Mouse (Mus musculus) hindbrain, embryonic 13.5 days (tissue): ENCODE measurements around the gene Hand2. TPM values are rescaled to one million over a fixed set of nuclear protein-coding genes. Genes with fewer than 3 reads are reported as not detected.

Experiments
- ATAC-seq: fragments of 200-750 bp; cut with Nextera tagmentation; 2 replicates; pipeline ENCODE4 v1.8.0; 2017; ENCODE audit warnings: moderate TSS enrichment; ENCODE audit not compliant: low FRiP score
- H3K27ac ChIP-seq: fragments of 300-500 bp; sonication (generic); 2 replicates; pipeline ENCODE4 v1.5.1; 2015; ENCODE audit warnings: inconsistent platforms, mild to moderate bottlenecking, moderate library complexity
- H3K27me3 ChIP-seq: fragments of 300-500 bp; sonication (generic); 2 replicates; pipeline ENCODE4 v1.6.1; 2015; ENCODE audit warnings: mild to moderate bottlenecking, inconsistent platforms
- H3K36me3 ChIP-seq: fragments of 300-500 bp; sonication (generic); 2 replicates; pipeline ENCODE4 v1.6.1; 2015; ENCODE audit warnings: mild to moderate bottlenecking, inconsistent platforms
- H3K4me1 ChIP-seq: fragments of 300-500 bp; sonication (generic); replicated peaks from 2 replicates; pipeline ENCODE4 v1.6.1; 2015; ENCODE audit warnings: inconsistent platforms
- H3K4me2 ChIP-seq: fragments of 300-500 bp; sonication (generic); 2 replicates; pipeline ENCODE4 v1.6.1; 2015; ENCODE audit warnings: inconsistent platforms, mild to moderate bottlenecking, moderate library complexity
- H3K4me3 ChIP-seq: fragments of 300-500 bp; sonication (generic); 2 replicates; pipeline ENCODE4 v1.5.1; 2015; ENCODE audit warnings: mild to moderate bottlenecking, inconsistent platforms
- H3K9ac ChIP-seq: fragments of 300-500 bp; sonication (generic); 2 replicates; pipeline ENCODE4 v1.6.1; 2015; ENCODE audit warnings: mild to moderate bottlenecking, inconsistent platforms
- H3K9me3 ChIP-seq: fragments of 300-500 bp; sonication (generic); 2 replicates; pipeline ENCODE4 v1.6.1; 2016; ENCODE audit warnings: inconsistent platforms
- WGBS: fragments of 180-500 bp; shearing (Covaris S2); methylation state at CpG from one replicate; pipeline ENCODE4 v1.1.7; 2015; 5-methylcytosine and 5-hydroxymethylcytosine counted together
- polyA plus RNA-seq: library from polyadenylated mRNA; unstranded; fragments of >200 nt; fragmentation: Nextera tagmentation; extraction: Ambion mirVana; gene quantifications from 2 replicates; pipeline ENCODE4 v1.2.1, GENCODE M21; 2015

Hand2 gene
- polyA plus RNA-seq, 1 experiment from 2014 or later, result not detected

DNA sequence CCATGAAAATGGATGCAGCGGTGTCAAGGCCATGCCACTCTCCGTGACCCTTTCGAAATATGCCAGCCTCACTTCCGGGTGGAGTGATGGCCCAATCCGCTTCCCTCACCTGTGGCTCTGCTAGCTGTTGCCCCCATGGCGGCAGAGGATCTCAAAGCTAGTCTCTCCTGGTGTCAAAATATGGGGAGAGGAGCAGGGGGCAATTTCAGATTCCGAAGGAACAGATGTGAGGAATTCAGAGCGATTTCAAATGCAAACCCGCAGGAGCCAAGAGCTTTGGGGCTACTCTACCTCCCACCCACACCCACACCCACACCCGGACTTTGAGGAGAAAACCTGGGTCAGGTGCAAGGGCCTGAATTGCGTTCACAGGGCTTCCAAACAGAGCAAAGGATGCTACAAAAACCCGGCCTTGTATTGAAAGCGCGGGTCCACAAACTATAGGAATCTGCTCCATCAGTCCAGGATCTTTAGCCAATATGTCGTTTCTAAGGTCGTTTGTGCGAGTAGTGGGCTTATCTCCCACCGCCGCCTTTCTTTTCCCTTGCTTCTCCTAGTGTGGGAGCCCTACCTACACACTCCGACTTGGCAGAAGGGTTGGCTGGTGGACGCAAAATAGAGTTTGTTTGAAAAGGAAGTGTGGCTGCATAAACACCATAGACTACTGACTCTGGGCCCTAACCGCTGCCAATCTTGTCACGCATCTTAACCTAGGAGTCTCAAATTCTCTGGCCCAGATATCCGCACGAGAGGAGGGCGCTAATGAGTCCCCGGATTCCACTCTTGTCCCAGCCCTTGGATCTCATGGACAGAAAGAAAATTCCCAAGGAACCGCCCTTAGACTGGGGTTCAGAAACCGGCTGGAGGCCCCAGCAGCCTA is 6.7 kb downstream of the Hand2 start:
- ATAC-seq, result no peak
- Histone ChIP-seq H3K27ac (no peak overlapping the region), H3K36me3 (no peaks in the 10 kb centered on the region), H3K27me3 (peaks cover 98% of the 10 kb centered on the region), H3K4me1 (peaks cover 5% of the 10 kb centered on the region), H3K4me3 (no peak overlapping the region), H3K4me2 (no peak overlapping the region), H3K9ac (no peak overlapping the region), H3K9me3 (no peaks in the 10 kb centered on the region)
- 1% methylated on average over 29 of the region's 29 CpGs for WGBS

DNA sequence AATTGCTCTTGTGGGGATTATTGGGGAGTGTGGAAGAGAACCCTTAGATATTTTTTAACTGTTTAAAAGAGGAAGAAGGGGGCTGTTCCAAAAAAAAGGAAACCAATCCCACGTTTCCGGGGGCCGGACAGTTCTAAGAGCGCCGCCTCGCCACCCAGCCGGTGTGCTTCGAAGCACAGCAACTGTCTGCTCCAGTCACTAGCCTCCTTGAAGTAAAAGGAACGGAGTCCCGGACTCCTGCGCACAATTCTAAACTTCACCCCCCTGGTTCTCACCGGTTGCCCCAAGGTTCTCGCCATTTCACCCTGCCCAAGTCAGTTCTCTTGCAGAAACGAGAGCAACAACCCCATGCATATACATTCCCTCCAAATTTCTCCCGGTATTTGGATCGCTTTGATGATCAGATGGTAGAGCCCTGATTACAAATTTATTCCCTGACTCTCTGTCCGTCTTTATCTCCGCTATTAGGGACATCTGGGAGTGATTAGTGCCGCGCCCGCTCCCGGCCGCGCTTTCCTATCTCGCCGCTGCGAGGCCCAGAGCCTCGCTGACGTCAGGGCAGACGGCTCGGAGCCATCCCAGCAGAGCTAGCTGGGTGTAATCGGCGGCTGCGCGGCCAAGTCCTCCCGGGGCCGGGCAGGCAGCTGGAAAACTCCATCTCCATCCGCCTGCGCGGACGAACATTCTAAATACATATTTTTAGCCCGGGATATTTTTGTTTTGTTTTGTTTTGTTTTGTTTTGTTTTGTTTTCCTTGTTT is 7.6 kb downstream of the Hand2 start:
- WGBS, result under 1% methylated on average over 42 of the region's 42 CpGs
- H3K4me1 ChIP-seq, result peaks cover 5% of the 10 kb centered on the region
- no peak overlapping the region for H3K27ac ChIP-seq
- no peak overlapping the region for H3K9ac ChIP-seq
- H3K4me3 ChIP-seq, result no peak overlapping the region
- peak; percentile 77 for ATAC-seq
- H3K4me2 ChIP-seq, result peak overlapping the region; percentile 20
- no peaks in the 10 kb centered on the region for H3K36me3 ChIP-seq
- no peaks in the 10 kb centered on the region for H3K9me3 ChIP-seq
- peaks cover 98% of the 10 kb centered on the region for H3K27me3 ChIP-seq

DNA sequence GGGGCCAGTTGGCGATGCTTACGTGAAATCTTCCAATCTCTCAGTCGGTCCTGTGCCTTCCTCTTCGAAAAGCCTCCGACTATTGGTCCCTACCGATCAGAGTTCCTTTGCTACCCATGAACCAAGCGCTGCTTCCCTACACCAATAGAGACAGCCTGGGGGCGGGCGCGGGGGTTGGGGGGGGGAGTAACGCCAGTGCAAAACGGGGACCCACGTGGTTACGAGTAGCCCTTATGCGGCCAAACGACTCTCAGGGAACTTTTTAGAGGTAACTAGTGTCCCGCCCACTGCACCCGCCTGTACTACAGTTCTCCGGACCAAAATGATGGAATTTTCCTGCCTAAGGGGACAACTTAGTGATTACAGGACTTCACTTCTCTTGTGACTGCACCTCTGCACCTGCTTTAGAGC is 8.2 kb downstream of the Hand2 start:
- H3K9me3 ChIP-seq, result no peaks in the 10 kb centered on the region
- H3K4me2 ChIP-seq, result peak overlapping the region; percentile 20; the same call in 1 of the 2 replicates
- H3K4me1 ChIP-seq, result peaks cover 8% of the 10 kb centered on the region
- peaks cover 98% of the 10 kb centered on the region for H3K27me3 ChIP-seq
- 1% methylated on average over 19 of the region's 19 CpGs for WGBS
- H3K36me3 ChIP-seq, result no peaks in the 10 kb centered on the region
- H3K27ac ChIP-seq, result no peak overlapping the region
- H3K9ac ChIP-seq, result no peak overlapping the region
- no peak overlapping the region for H3K4me3 ChIP-seq
- ATAC-seq, result no peak

DNA sequence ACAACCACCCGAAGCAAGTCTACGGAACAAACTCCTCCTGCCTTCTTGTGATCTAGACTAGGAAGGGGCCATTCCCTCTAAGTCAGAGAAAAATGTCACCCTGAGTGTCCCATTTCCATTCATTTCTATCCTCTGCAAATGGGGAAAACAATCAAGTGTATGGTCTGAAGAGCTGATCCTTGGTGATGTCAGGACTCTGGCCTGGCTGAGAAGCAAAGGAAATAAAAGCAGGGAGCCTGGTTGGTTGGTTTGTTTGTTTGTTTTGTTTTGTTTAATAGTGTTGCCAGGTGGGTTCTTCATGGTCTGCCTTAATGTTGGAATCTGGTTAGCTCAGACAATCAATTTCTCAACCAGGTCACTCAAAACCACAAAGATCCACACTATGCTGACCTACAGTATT is 9.3 kb downstream of the Hand2 start:
- Histone ChIP-seq H3K27me3 (peaks cover 100% of the 10 kb centered on the region), H3K4me2 (no peak overlapping the region), H3K36me3 (no peaks in the 10 kb centered on the region), H3K27ac (no peak overlapping the region), H3K9me3 (no peaks in the 10 kb centered on the region), H3K4me3 (no peak overlapping the region), H3K4me1 (peaks cover 9% of the 10 kb centered on the region), H3K9ac (no peak overlapping the region)
- WGBS, result 6% methylated on average over 2 of the region's 2 CpGs
- no peak for ATAC-seq

DNA sequence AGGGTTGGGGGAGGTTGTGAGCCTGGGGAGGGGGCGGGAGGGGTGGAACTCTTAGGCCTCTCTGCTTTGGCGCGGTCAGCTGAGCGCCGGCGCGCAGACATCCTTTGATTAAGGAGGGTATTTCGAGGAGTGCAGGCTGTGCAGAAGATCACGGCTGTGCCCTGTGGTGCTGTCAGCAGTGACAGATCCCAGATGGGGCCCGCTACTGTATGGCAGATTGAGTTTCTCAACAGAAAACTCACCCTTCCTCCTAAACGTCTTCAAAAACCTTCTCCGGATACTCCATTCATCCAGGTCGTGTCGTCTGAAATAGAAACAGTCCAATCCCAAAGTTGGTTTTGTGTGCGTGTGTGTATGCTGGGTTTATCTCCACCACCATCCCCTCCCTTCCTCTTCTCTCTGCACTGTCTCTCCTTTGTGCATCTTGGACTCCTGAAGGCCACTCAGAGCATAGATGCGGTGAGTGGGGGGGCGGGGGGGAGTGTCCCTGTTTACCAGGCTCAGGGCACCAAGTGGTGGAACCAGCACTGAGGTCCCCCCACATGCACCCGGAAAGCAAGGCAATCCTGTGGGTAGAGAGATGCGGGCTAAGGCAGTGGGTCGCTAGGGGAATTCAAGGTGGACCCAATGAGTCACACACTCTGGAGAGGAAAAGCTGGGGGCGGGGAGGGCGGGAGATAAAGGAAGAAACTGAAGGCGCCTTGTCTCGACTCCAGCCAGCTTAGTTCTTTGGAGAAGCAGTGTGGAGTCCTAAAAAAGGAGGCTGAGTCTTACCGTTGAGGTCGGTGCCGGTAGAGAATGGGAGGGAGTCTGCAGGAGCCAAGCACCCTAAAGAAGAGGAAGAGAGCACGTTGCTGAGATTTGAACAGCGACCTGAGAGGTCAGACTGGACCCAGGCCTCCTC is 11.2 kb downstream of the Hand2 start:
- no peak for ATAC-seq

DNA sequence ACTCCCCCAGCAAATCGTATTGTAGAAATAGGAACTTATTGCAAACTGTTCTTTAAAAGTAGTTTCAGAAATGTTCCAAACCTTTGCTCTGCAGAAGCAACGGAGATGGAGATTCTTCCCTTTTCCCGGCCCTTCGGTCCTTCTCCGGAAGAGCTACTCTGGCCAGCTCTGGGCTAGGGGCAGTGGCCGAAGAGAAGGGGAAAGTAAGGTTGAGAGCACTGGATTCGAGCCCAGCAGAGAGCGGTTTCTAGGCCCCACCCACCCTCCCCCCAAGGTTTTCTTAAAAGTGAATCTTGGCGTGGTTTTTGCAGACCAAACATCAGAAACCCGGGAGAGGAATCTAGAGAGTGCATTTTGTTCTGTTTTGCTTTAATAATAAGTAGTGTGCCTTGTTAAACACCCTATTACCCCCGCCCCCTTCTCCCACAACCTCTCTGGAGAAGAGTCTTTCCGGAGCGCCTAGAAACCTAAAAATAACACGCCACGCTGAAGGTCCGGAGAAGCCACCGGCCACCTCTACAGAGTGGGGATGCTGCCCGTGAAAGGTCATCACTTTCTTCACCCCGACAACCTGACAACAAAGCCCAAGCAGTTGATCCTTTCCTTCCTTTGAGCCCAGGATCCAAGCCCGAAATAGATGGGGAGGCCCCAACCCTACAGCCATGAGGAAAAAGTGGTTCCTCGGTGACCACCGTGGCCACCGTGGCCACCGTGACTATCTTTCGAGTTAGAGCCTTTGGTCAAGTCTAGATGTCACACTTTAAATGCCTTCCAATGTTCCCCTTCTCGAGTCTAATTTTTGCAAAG is 12.1 kb downstream of the Hand2 start:
- H3K27me3 ChIP-seq, result peaks cover 100% of the 10 kb centered on the region
- H3K4me2 ChIP-seq, result no peak overlapping the region
- H3K4me1 ChIP-seq, result peaks cover 9% of the 10 kb centered on the region
- no peaks in the 10 kb centered on the region for H3K9me3 ChIP-seq
- ATAC-seq, result no peak
- H3K4me3 ChIP-seq, result no peak overlapping the region
- H3K27ac ChIP-seq, result no peak overlapping the region
- H3K36me3 ChIP-seq, result no peaks in the 10 kb centered on the region
- WGBS, result under 1% methylated on average over 26 of the region's 26 CpGs
- no peak overlapping the region for H3K9ac ChIP-seq

More for the DNA sequence above, 11.2 kb downstream of the Hand2 start:
- Histone ChIP-seq H3K9me3 (no peaks in the 10 kb centered on the region), H3K9ac (no peak overlapping the region), H3K36me3 (no peaks in the 10 kb centered on the region), H3K4me2 (no peak overlapping the region), H3K4me1 (peaks cover 9% of the 10 kb centered on the region), H3K27ac (no peak overlapping the region), H3K27me3 (peaks cover 100% of the 10 kb centered on the region), H3K4me3 (no peak overlapping the region)
- under 1% methylated on average over 29 of the region's 29 CpGs for WGBS

DNA sequence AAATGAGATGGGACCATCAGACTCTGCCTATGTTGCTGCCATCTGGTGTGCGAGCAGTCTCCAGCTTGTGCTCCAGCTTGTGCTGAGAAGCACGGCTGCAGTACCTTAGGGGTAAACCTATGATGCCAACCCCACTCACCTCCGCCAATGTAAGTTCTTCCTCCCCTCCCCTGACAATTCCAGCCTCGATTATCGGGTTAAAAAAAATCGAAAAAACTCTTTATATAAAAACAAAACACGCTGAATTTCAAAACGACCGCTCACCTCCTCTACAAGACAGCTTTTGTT is 12.6 kb downstream of the Hand2 start:
- peaks cover 6% of the 10 kb centered on the region for H3K4me1 ChIP-seq
- no peak overlapping the region for H3K9ac ChIP-seq
- WGBS, result 0% methylated on average over 9 of the region's 9 CpGs
- H3K27ac ChIP-seq, result no peak overlapping the region
- H3K4me2 ChIP-seq, result no peak overlapping the region
- ATAC-seq, result peak; percentile 52; the same call in 1 of the 2 replicates
- H3K9me3 ChIP-seq, result no peaks in the 10 kb centered on the region
- H3K36me3 ChIP-seq, result no peaks in the 10 kb centered on the region
- H3K4me3 ChIP-seq, result no peak overlapping the region
- peaks cover 100% of the 10 kb centered on the region for H3K27me3 ChIP-seq

DNA sequence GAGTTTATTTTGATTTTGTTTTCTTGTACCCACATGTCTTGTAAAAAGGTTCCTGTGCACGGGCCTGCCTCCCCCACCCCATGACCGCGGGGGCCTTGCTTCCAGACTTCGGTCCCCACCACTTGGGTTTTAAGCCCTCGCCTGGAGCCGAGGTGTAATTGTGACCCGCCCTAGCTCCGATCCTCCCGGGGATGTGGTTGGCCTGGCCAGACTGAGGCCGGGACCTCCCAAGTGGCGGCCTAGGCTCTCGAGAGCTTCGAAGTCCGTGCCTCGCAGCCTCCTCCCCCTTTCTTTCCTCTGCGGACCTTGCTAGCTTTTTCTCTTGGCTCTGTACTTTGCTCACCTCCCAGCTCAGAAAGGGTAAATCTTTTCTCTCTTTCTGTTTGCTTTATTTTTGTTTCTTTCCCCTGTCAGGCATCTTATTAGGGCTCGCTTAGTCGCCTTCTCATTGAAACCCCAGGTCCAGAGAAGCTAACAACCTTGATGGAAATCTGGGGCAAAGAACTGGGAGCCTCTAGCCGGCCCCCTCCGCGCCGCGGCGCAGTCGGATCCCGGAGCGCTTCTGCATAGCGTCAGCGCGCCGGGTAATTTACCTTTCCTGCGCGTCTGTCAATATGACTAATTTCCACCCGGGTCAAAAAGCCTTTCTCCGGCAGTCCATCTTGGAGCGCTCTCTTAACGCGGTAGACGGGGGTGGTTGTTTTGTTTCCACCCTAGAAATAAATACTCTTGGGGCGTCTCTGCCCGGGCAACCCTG is 13.2 kb downstream of the Hand2 start:
- no peaks in the 10 kb centered on the region for H3K36me3 ChIP-seq
- H3K9me3 ChIP-seq, result no peaks in the 10 kb centered on the region
- no peak overlapping the region for H3K4me3 ChIP-seq
- H3K4me1 ChIP-seq, result 0 out of 2 replicates have a peak, but pooled peaks cover 4% of the 10 kb centered on the region
- ATAC-seq, result no peak
- no peak overlapping the region for H3K27ac ChIP-seq
- no peak overlapping the region for H3K9ac ChIP-seq
- H3K4me2 ChIP-seq, result no peak overlapping the region
- H3K27me3 ChIP-seq, result peaks cover 100% of the 10 kb centered on the region
- WGBS, result under 1% methylated on average over 41 of the region's 41 CpGs

DNA sequence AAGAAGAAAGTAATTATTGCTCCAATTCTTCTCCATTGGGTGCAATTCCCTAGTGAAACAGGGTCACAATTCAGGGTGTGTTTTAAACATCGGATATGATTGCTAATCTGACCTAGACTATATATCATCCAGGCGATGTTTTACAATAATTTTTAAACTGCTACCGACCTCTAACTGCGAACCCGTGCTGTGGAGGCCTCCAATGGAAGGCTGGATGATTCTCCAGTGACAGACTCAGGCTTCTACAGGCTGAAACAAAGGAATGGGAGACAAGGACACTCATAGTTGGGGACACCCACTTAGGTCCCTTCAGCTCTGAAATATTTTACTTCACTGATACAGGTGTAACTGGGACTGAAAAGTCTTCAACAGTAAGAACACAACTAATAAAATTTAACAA is 13.9 kb downstream of the Hand2 start:
- ATAC-seq, result no peak

DNA sequence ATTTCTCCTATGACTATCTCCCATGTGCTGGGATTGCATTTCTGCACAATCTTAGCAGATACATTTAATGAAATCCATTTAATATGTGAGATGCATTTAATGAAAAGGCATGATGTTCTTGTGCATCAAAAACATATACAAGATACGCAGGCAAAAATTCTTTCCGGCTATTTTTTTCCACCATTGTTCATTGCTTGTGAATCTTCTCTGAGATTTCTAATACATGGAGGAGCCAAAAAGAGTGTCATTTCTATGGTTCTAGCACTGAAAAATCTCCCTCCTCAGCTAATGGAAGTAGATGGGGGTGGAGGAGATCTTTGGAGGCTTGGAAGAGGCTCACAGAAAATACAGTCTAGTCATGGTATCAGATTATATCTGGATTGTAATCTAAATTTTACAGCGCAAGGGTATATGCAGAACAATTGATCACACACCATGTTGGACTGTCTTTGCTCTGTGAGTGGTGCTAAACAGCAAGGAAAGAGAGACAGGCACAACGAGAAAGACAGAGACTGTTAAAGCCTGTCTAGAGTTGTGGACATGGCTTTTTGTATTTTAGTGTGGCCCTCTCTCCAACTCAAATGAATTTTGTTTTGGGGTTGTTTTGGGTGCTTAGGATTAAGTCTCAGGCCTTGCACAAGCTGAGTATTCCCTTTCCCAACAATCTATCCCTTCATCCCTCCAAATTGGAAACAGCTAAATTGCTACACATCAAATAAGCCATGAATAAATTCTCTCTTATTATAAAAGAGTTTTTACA is 16.7 kb downstream of the Hand2 start:
- no peak overlapping the region for H3K27ac ChIP-seq
- WGBS, result 37% methylated on average over 4 of the region's 4 CpGs

More for the DNA sequence above, 13.9 kb downstream of the Hand2 start:
- Histone ChIP-seq H3K4me2 (no peak overlapping the region), H3K27ac (no peak overlapping the region), H3K4me1 (0 out of 2 replicates have a peak, but pooled peaks cover 4% of the 10 kb centered on the region), H3K9ac (no peak overlapping the region), H3K9me3 (no peaks in the 10 kb centered on the region), H3K36me3 (no peaks in the 10 kb centered on the region), H3K27me3 (peaks cover 100% of the 10 kb centered on the region), H3K4me3 (no peak overlapping the region)
- WGBS, result under 1% methylated on average over 5 of the region's 5 CpGs

More for the DNA sequence above, 16.7 kb downstream of the Hand2 start:
- Histone ChIP-seq H3K4me3 (no peak overlapping the region), H3K36me3 (no peaks in the 10 kb centered on the region), H3K27me3 (peaks cover 100% of the 10 kb centered on the region), H3K4me2 (no peak overlapping the region), H3K9me3 (no peaks in the 10 kb centered on the region), H3K4me1 (peaks cover 11% of the 10 kb centered on the region), H3K9ac (no peak overlapping the region)
- ATAC-seq, result no peak
